Mouse (Mus musculus): ENCODE results near the gene Minos1. TPM values are rescaled to one million over a fixed set of nuclear protein-coding genes. Genes with fewer than 3 reads are reported as not detected.
A peak's percentile ranks its signal among the peaks of the same experiment; 100 is the strongest.

The Minos1 gene
- polyA plus RNA-seq, 1 experiment from 2014 or later = 290 TPM

GRCm38 (mm10) chr4:139093196-139093530, 37.8 kb downstream of the Minos1 start:
- no peak for ATAC-seq (ENCODE audit: insufficient read depth)
- no peak overlapping the region for H3K27ac ChIP-seq (replicated peaks)
- WGBS (ENCODE audit: insufficient replicate concordance) = 34% methylated on average over 12 of the region's 13 CpGs
- H3K9me3 ChIP-seq (replicated peaks) = no peaks in the 10 kb centered on the region
- peaks cover 15% of the 10 kb centered on the region for H3K4me1 ChIP-seq (replicated peaks)
- H3K27me3 ChIP-seq = peaks cover 75% of the 10 kb centered on the region
- no peak overlapping the region for H3K9ac ChIP-seq
- H3K4me2 ChIP-seq = peak overlapping the region; percentile 69
- peak overlapping the region; percentile 47 for H3K4me3 ChIP-seq (replicated peaks)
- no peaks in the 10 kb centered on the region for H3K36me3 ChIP-seq (replicated peaks)

GRCm38 (mm10) chr4:139092356-139093195, 38.3 kb downstream of the Minos1 start, which contains the start of gene Nbl1:
TSS of gene Nbl1 (minus strand) at chr4:139092993.
- no peak for ATAC-seq (ENCODE audit: insufficient read depth)
- Histone ChIP-seq H3K4me1 (replicated peaks) (peaks cover 15% of the 10 kb centered on the region), H3K4me2 (peak within 1 kb of the TSS; percentile 69), H3K9ac (no peak within 1 kb of the TSS), H3K9me3 (replicated peaks) (no peaks in the 10 kb centered on the region), H3K27me3 (peaks cover 81% of the 10 kb centered on the region), H3K36me3 (replicated peaks) (no peaks in the 10 kb centered on the region), H3K4me3 (replicated peaks) (peak within 1 kb of the TSS; percentile 47), H3K27ac (replicated peaks) (no peak within 1 kb of the TSS)
- WGBS (ENCODE audit: insufficient replicate concordance) = 2% methylated on average over 105 of the region's 105 CpGs

GRCm38 (mm10) chr4:139091478-139092355, 39.2 kb downstream of the Minos1 start:
- peak overlapping the region; percentile 69 for H3K4me2 ChIP-seq
- no peak overlapping the region for H3K9ac ChIP-seq
- no peaks in the 10 kb centered on the region for H3K36me3 ChIP-seq (replicated peaks)
- H3K4me1 ChIP-seq (replicated peaks) = peaks cover 15% of the 10 kb centered on the region
- WGBS (ENCODE audit: insufficient replicate concordance) = 6% methylated on average over 28 of the region's 28 CpGs
- no peaks in the 10 kb centered on the region for H3K9me3 ChIP-seq (replicated peaks)
- ATAC-seq (ENCODE audit: insufficient read depth) = no peak
- peaks cover 90% of the 10 kb centered on the region for H3K27me3 ChIP-seq
- H3K27ac ChIP-seq (replicated peaks) = no peak overlapping the region
- peak overlapping the region; percentile 47 for H3K4me3 ChIP-seq (replicated peaks)

GRCm38 (mm10) chr4:139091066-139091465, 39.8 kb downstream of the Minos1 start:
- H3K4me3 ChIP-seq (replicated peaks) = no peak overlapping the region

GRCm38 (mm10) chr4:139090303-139090940, 40.5 kb downstream of the Minos1 start:
- no peak overlapping the region for H3K4me2 ChIP-seq
- H3K27ac ChIP-seq (replicated peaks) = no peak overlapping the region
- H3K27me3 ChIP-seq = peaks cover 95% of the 10 kb centered on the region
- H3K9ac ChIP-seq = no peak overlapping the region
- no peak for ATAC-seq (ENCODE audit: insufficient read depth)
- H3K4me3 ChIP-seq (replicated peaks) = no peak overlapping the region
- H3K36me3 ChIP-seq (replicated peaks) = no peaks in the 10 kb centered on the region
- peaks cover 15% of the 10 kb centered on the region for H3K4me1 ChIP-seq (replicated peaks)
- no peaks in the 10 kb centered on the region for H3K9me3 ChIP-seq (replicated peaks)
- WGBS (ENCODE audit: insufficient replicate concordance) = 48% methylated on average over 15 of the region's 15 CpGs

More at GRCm38 (mm10) chr4:139091066-139091465, 39.8 kb downstream of the Minos1 start:
- WGBS (ENCODE audit: insufficient replicate concordance) = 32% methylated on average over 7 of the region's 7 CpGs
- peaks cover 15% of the 10 kb centered on the region for H3K4me1 ChIP-seq (replicated peaks)
- H3K27ac ChIP-seq (replicated peaks) = no peak overlapping the region
- H3K27me3 ChIP-seq = peaks cover 94% of the 10 kb centered on the region
- H3K4me2 ChIP-seq = no peak overlapping the region
- H3K9me3 ChIP-seq (replicated peaks) = no peaks in the 10 kb centered on the region
- no peak for ATAC-seq (ENCODE audit: insufficient read depth)
- no peaks in the 10 kb centered on the region for H3K36me3 ChIP-seq (replicated peaks)
- H3K9ac ChIP-seq = no peak overlapping the region

GRCm38 (mm10) chr4:139088982-139089671, 41.8 kb downstream of the Minos1 start:
- Histone ChIP-seq H3K9ac (no peak overlapping the region), H3K36me3 (replicated peaks) (no peaks in the 10 kb centered on the region), H3K27ac (replicated peaks) (no peak overlapping the region), H3K4me1 (replicated peaks) (peaks cover 15% of the 10 kb centered on the region), H3K4me3 (replicated peaks) (no peak overlapping the region), H3K9me3 (replicated peaks) (no peaks in the 10 kb centered on the region), H3K27me3 (peaks cover 95% of the 10 kb centered on the region), H3K4me2 (no peak overlapping the region)
- ATAC-seq (ENCODE audit: insufficient read depth) = no peak
- 40% methylated on average over 9 of the region's 9 CpGs for WGBS (ENCODE audit: insufficient replicate concordance)

- Histone ChIP-seq H3K27me3 (peaks cover 89% of the 10 kb centered on the region), H3K4me1 (replicated peaks) (peaks cover 4% of the 10 kb centered on the region), H3K27ac (replicated peaks) (no peak overlapping the region), H3K36me3 (replicated peaks) (no peaks in the 10 kb centered on the region), H3K4me2 (no peak overlapping the region), H3K9ac (no peak overlapping the region), H3K9me3 (replicated peaks) (no peaks in the 10 kb centered on the region), H3K4me3 (replicated peaks) (no peak overlapping the region)
- no peak for ATAC-seq (ENCODE audit: insufficient read depth)
- 43% methylated on average over 4 of the region's 4 CpGs for WGBS (ENCODE audit: insufficient replicate concordance)
Observed at GRCm38 (mm10) chr4:139086984-139087383, 43.9 kb downstream of the Minos1 start.

GRCm38 (mm10) chr4:139086037-139086436, 44.9 kb downstream of the Minos1 start:
- Histone ChIP-seq H3K9me3 (replicated peaks) (no peaks in the 10 kb centered on the region), H3K27me3 (peaks cover 87% of the 10 kb centered on the region)
- 10% methylated on average over 5 of the region's 5 CpGs for WGBS (ENCODE audit: insufficient replicate concordance)

GRCm38 (mm10) chr4:139085337-139085736, 45.6 kb downstream of the Minos1 start:
- no peak overlapping the region for H3K4me2 ChIP-seq
- WGBS (ENCODE audit: insufficient replicate concordance) = 55% methylated on average over 11 of the region's 11 CpGs
- H3K9me3 ChIP-seq (replicated peaks) = no peaks in the 10 kb centered on the region
- no peak overlapping the region for H3K4me3 ChIP-seq (replicated peaks)
- H3K9ac ChIP-seq = no peak overlapping the region
- ATAC-seq (ENCODE audit: insufficient read depth) = no peak
- no peaks in the 10 kb centered on the region for H3K36me3 ChIP-seq (replicated peaks)
- no peaks in the 10 kb centered on the region for H3K4me1 ChIP-seq (replicated peaks)
- no peak overlapping the region for H3K27ac ChIP-seq (replicated peaks)
- peaks cover 82% of the 10 kb centered on the region for H3K27me3 ChIP-seq

More at GRCm38 (mm10) chr4:139086037-139086436, 44.9 kb downstream of the Minos1 start:
- Histone ChIP-seq H3K4me3 (replicated peaks) (no peak overlapping the region), H3K4me2 (no peak overlapping the region), H3K4me1 (replicated peaks) (no peaks in the 10 kb centered on the region), H3K9ac (no peak overlapping the region), H3K36me3 (replicated peaks) (no peaks in the 10 kb centered on the region), H3K27ac (replicated peaks) (no peak overlapping the region)
- ATAC-seq (ENCODE audit: insufficient read depth) = no peak

- no peaks in the 10 kb centered on the region for H3K9me3 ChIP-seq (replicated peaks)
- 40% methylated on average over 12 of the region's 12 CpGs for WGBS (ENCODE audit: insufficient replicate concordance)
- no peak overlapping the region for H3K9ac ChIP-seq
- H3K27me3 ChIP-seq = peaks cover 69% of the 10 kb centered on the region
- H3K4me1 ChIP-seq (replicated peaks) = no peaks in the 10 kb centered on the region
- no peak overlapping the region for H3K27ac ChIP-seq (replicated peaks)
- no peak overlapping the region for H3K4me3 ChIP-seq (replicated peaks)
- no peaks in the 10 kb centered on the region for H3K36me3 ChIP-seq (replicated peaks)
- H3K4me2 ChIP-seq = no peak overlapping the region
- no peak for ATAC-seq (ENCODE audit: insufficient read depth)
Observed at GRCm38 (mm10) chr4:139082790-139083564, 47.9 kb downstream of the Minos1 start.
